Mouse (Mus musculus): ENCODE measurements at regions not wholly inside any gene's neighbourhood (a gene's known extent, or its start where the extent isn't known, plus 50 kb on each side); places are given as distances from the start of the nearest gene placed in this dataset.

DNA sequence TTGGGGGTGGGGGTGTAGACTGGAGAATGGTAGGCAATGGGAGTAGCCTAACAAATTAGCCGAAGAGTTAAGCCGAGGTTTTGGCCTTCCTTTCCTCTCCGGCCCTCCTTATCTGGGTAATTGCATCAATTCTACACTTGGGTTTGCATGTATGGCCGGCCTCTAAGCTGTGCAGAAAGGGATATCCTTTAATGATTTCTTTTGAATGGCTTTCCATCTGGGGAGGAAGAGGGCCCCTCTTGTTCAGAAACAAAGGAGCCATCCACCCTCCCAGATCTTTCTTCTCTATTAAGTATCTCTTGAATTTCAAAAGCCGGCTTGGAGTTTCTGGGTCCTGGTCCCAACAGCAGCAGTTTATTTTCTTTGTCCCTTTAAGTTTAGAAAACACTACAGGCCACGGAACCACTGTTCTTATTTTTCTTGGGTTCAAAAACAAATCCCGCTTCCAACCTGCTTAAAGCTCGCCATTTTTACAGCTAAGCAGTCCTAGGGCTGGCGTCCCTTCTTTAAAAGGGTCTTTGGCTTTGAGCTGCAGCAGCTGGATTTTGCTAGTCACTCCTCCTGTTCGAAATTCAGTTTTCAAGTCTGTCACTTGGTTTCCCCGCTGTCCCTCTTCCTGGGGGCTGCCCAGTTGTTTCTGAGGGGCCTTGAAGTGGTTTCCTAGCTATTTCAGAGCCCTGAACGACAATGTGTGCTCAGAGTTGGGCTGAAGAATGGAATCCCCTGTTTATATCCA, 73.1 kb upstream of the Lrig1 start:
- no peak for DNase-seq (ENCODE audit: low spot score)

DNA sequence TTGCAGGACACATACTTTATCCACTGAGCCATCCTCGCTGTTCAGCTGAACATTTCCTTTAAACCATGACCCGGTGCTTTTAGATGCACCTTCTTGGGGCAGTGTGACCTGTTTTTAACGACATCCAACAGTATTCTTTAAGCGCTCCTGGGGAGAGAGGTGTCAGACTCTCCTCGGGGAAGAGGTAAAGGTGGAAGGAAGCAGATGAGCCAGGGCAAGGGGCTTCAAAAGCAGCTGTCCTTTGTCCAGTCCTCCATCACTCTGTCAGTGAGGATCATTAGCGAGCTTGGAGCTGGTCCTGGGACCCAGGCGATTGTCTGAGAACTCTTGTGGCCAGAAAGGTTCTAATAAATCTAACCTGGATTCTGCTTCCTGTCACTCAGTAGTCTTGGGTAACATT, 72.4 kb upstream of the Lrig1 start:
- no peak for DNase-seq (ENCODE audit: low spot score)

DNA sequence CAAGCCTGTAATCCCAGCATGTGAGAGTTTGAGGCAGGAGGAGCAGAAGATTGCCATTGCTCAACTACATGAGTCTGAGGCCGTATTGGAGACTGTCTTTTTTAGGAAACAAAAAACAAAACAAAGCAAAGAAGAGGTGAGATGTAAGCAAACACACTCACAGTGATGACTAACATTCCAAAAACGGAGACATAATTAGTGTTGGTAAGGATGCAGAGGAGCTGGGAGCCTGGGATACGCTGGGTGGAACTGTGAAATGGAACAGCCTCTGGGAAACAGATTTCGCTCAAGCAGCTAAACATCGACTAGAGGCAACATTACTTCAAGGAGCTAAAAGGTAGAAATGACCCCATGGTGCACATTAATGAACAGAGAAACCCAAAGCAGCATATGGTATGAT, 68.3 kb upstream of the Lrig1 start:
- DNase-seq (ENCODE audit: low spot score), result no peak

DNA sequence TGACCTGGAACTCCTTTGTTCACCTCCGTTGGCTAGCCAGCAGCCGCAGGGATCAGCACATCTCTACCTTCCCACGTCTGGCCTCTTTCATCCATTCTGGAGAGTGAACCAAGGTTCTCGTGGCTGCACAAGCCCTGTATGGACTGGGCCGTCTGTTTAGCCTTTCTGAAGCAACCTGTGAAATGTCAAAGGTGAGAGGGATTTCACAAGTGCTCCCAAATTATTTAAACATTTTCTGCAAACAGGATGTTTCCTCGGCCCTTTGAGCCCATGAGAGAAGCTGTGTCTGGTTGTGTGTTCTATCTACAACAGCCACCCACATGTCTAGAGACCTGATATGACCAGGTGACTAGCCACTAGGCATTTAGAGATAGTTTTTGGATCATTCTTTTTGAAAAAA, 65.8 kb upstream of the Lrig1 start:
- DNase-seq (ENCODE audit: low spot score), result no peak

DNA sequence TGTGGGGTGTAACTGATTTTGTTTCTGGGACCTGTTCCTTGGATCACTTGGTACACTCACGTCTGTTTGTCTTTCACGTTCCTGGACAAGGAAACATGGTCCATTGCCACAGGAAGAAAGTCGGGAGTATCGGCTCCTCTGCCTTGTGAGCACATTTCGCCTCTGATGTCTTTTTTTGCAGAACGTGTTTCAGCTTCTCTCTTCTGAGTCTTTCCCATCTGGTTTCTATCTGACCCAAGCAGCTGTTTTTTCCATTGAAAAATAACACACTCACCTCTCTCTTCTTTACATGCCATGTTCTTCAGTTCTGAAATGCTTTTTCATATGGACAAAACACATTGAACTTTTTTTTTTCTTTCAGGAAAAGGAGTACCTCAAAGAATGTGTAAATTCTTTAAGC, 61.4 kb upstream of the Lrig1 start:
- no peak for DNase-seq (ENCODE audit: low spot score)

DNA sequence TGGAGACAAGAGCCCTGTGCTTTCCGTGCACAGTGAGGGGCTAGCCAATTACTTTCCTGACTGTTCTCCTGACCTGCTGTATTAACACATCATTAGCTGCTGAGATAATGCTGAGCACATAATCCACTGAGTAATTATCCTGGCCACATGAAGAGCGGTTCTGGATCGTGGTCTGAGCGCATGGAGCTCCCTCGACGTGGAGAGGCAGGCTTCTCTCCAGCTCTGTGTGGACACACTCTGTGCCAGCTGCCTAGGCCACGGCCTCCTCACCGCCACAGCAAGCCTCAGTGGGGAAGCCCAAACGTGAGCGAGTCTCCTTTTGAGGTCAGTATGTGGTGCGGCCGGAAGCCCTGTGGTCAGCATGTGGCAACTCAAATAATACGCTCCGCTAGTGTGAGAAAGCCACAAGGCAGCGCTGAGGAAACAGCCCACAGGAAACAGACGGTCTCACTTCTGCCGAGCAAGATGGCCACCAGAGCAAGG, 60.7 kb upstream of the Lrig1 start:
- no peak for DNase-seq (ENCODE audit: low spot score)

DNA sequence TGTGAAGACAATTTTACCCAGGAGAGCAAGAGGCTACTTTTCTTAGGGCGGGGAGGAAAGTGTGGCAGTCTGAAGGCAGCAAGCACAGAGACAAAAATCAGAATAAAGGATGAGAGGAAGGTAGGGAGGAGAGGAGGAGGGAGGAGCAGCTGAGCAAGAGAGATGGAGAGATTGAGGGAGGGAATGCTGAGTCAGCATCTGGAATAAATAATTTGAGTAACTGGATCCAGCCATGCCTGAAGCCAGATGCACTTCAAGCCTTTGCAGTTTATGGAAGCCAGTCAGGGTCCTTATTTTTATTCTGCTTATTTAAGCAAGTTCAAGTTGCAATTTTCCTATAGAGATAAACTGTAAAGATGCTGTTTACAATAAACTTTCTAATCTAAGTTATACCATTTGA, 59.7 kb upstream of the Lrig1 start:
- no peak for DNase-seq (ENCODE audit: low spot score)

DNA sequence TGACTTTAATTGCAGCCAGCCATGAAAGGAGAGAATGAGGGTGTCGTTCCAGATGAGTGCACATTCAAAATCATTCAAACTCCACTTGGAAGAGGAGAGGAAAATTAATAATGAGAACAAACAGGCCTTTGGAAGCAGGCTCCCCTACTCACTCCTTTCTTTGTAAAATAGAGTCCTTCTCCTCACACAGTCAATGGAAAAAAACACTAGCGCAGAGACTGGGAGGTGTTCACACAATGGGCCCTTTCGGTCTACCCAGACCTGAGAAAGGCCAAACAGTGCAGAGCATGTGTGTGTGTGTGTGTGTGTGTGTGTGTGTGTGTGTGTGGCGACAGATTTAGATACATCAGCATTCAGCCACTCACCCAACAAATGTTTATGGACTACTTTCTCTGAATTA, 56.0 kb upstream of the Lrig1 start:
- no peak for DNase-seq (ENCODE audit: low spot score)

DNA sequence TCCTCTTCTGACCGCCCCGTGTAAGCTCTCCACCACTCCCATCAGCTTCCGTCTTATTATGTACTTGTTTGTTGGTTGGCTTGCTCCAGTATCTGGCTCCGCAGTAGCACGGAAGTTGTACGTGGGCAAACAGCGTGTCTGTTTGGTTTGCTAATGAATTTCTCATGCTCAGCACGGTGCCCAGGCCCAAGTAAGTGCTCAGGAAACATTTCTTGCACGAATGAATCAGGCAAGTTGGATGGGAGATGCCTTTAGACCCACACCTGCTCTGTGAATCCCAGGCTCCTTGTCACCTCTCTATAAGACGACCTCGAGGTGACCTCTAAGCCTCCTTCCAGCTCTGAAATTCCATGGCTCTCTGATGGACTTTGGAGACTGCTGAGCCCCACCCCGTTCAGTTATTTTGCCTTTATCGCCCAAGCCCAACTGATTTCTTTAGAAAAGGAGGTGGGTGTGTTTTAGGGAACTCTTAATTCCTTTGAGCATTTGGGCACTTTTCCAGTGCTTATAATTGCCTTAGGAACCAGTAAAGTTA, 55.4 kb upstream of the Lrig1 start:
- DNase-seq (ENCODE audit: low spot score), result no peak

DNA sequence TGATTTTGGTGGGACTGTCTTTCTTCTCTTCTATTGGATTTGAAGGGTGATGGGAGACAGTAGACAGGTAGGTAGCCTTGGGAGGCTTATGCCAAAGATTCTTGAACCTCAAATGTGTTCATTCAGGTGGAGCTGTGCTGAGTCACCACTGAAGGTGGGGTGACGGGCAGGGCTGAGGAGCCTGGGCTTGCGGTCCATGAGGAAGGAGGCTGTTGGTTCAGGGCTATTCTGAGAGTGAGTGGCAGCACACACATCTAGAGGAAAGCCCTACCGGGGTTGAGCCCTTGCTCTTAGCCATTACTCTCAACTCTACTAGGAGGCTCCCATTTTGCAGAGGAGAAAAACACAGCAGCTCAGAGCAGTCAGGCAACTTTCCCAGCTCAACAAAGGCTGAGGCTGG, 54.6 kb upstream of the Lrig1 start:
- DNase-seq (ENCODE audit: low spot score), result no peak

DNA sequence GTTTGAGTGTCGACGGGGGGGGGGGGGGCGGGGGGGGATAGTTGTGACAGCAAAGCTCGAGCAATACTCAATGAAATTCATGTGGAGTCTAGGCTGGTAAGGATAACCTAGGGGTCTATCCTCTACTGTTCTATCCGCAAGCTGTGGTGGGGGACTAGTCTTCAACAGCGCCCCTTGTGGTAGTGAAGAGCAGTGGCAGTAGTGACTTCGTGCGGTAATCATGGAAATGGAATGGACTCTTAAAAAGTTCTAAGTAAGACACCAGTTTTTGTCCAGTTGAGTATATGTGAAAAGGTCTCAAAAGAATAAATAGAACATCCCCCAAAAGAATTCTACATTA, 51.1 kb upstream of the Lrig1 start:
- DNase-seq (ENCODE audit: low spot score), result no peak

DNA sequence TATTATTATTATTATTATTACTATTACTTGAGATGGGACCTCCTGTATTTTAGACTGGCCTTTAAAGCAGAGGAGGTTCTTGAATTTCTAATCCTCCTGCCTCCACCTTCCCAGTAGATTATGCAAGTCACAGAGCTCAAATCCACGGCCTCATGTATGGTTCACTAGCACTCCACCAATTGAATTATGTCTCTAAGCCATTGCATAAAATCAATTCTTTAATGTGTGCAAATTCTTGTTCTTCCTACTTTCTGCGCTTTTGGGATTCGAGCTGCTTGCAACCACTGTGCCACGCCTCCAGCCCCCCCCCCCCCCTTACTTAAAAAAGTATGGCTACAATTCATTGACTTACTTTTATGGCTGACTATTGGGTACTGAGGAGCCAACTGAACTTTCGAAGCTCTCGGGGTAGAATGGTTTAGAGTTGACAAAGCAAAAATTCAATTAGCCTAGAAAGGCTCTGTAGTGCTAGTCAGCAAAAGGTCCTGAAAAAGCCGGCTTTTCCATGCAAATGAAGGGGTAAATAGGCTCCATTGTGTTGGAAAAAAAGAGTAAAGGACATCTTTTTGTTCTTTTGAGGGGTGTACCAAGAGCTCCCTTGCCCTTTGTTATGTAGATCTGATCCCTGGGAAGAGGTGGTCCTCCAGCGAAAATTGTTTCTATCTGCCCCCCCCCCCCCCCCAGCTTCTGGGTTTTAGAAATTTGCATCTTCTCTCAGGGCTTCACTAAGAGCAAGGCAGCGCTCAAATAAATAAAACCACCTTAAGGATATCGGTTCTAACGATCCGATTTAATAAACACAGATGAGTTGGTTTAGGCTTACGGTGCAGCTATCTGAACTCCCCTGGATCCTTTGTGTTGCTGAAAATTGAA, 50.5 kb upstream of the Lrig1 start:
- no peak for DNase-seq (ENCODE audit: low spot score)
